Mouse (Mus musculus) lung, adult 2 months (tissue): ENCODE measurements around the gene Gm11627.
"Not testable (repeated sequence)": the region's sequence is repeated elsewhere in the genome, so short reads cannot be mapped to it uniquely, and the experiment has no call there.

ENCODE experiments used
- CTCF ChIP-seq: fragments of 200-500 bp; IDR thresholded peaks from 2 replicates; pipeline ENCODE4 v1.5.1; 2011; ENCODE audit warnings: mild to moderate bottlenecking, low read length, control low read depth; ENCODE audit not compliant: insufficient read depth
- POLR2A ChIP-seq: fragments of 200-500 bp; IDR thresholded peaks from 2 replicates; pipeline ENCODE4 v1.6.1; 2011; ENCODE audit warnings: low read depth, mild to moderate bottlenecking, control low read depth, low read length, borderline replicate concordance; ENCODE audit errors: extremely low read depth

- not testable (repeated sequence) for TF ChIP-seq CTCF, POLR2A
These were observed 14.1 kb downstream of the Gm11627 start for GRCm38 (mm10) chr11:102564952-102565671.
